Mouse (Mus musculus) ES-CJ7 (cell line): ENCODE data around the gene Nhlh1.

ENCODE experiments used
- DNase-seq: peaks from one replicate; pipeline ENCODE4 v3.0.0; 2011; ENCODE audit warnings: low read depth, low spot score

Nhlh1 gene

GRCm38 (mm10) chr1:172016660-172017516 is 40.5 kb downstream of the Nhlh1 start:
- no peak for DNase-seq

- no peak for DNase-seq
Measured at GRCm38 (mm10) chr1:172016031-172016430, 41.3 kb downstream of the Nhlh1 start.

DNA sequence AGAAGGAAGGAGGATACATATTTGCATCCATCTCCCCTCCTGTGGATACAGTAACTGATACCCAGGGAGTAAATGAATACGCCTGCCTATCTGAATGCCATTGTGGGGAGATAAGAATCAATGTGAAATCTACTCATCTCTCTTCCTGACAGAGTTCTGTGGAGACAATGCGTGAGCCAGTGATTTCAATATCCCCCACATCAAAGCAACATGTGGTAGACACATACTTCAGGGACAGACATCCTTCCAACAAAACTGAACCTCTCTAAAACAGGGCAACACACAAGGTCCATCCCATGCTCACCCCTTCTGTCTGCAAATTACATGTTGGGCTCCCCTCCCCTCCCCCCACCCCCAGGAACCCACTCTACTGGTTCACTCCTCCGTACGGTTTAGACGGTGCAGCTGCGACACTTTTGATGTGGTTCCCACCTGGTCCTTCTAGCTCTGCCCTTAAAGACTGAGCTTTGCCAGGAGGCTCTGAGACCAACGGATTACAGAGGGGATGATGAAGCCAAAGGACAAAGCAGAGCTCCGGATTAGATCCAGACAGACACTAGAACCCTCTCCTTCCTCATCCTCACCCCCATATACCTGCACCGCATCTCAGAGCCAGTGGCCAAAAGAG is 41.9 kb downstream of the Nhlh1 start:
- DNase-seq = no peak

GRCm38 (mm10) chr1:172014771-172015170 is 42.6 kb downstream of the Nhlh1 start:
- DNase-seq = no peak

DNA sequence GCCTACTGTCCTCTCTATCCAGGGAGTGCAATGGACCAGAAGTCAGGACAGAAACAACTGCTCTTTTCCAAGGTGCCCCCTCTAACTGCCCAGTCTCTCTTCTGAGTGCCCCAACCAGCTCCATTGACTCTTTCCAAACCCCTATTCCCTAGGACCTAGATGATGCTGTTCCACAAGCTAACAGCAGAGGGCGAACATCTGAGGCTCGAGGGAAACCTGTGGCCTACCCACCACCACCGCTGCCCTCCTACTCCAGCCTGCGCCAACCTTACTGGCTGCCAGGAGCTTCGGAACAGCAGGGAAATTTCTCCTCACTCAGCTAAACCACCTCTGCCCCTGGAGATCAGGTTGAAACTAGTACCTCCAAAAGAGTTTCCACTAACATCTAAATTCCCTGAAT is 45.3 kb downstream of the Nhlh1 start:
- DNase-seq = peak; percentile 82

DNA sequence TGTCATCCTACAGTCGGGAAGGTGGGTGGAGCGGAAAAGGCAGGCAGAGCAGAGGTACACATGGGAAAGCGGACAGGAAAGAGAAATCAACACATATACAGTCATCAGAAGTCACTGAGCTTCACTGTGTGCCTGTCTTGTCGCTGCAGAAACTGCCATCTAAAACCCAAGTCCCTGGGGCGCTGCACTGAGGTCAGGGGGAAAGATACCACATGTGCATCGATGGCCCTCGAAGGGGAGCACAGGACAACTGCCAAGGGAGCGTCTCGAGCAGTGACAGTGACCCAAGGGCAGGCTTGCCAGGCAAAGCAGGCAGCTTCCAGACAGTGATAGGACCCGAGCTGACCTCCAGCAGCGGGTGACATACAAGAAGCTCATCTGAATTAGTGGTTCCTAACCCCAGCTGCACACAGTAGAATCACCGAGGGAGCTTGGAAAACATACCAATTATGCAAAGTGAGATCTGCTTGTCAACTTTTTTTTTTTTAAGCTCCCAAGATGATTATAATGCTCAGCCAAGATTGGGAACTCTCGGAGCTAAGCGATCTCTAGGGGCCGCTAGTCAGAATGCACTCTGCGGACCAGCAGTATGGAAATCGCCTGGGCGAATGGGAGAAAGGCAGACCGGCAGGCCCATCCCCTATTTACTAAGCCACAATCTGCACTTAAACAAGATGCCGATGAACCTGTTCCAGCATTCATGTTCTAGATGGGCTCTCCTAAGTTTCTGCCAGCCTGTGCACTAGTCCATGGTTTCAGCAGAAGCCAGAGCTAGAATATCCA is 47.1 kb downstream of the Nhlh1 start:
- peak; percentile 42 for DNase-seq

GRCm38 (mm10) chr1:172009406-172009805 is 48.0 kb downstream of the Nhlh1 start:
- DNase-seq = peak; percentile 59

- DNase-seq = peak; percentile 24
Measured at GRCm38 (mm10) chr1:172008351-172008750, 49.0 kb downstream of the Nhlh1 start.

DNA sequence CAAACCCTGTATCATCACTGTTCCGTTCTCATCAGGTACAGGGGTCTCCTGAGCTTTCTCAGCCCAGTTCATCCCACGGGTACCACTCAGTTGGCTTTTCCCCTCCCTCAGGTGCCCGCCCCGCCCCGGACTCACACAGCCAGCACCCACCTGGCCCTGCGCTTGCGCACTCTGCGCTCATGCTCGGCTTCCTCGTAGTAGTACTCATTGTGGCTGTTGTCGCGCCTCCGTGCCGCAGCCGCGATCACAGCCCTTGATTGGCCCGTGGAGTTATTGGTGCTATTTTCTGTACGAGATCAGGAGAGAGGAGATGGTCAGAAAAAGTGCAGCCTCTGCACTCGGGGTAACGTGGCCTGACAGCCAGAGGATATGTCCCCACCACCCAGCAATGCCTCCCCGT is 49.6 kb downstream of the Nhlh1 start:
- DNase-seq = no peak
